Mouse (Mus musculus) olfactory bulb, adult 2 months (tissue): ENCODE results near the gene 2510039O18Rik.

ENCODE experiments used
- CTCF ChIP-seq: fragments of 200-500 bp; IDR thresholded peaks from 2 replicates; pipeline ENCODE4 v1.5.1; 2012; ENCODE audit warnings: low read depth, mild to moderate bottlenecking, low read length, moderate library complexity; ENCODE audit not compliant: insufficient read depth
- POLR2A ChIP-seq: fragments of 200-500 bp; IDR thresholded peaks from 2 replicates; pipeline ENCODE4 v1.6.1; 2012; ENCODE audit warnings: mild to moderate bottlenecking, low read depth, low read length, moderate library complexity; ENCODE audit not compliant: insufficient read depth

DNA sequence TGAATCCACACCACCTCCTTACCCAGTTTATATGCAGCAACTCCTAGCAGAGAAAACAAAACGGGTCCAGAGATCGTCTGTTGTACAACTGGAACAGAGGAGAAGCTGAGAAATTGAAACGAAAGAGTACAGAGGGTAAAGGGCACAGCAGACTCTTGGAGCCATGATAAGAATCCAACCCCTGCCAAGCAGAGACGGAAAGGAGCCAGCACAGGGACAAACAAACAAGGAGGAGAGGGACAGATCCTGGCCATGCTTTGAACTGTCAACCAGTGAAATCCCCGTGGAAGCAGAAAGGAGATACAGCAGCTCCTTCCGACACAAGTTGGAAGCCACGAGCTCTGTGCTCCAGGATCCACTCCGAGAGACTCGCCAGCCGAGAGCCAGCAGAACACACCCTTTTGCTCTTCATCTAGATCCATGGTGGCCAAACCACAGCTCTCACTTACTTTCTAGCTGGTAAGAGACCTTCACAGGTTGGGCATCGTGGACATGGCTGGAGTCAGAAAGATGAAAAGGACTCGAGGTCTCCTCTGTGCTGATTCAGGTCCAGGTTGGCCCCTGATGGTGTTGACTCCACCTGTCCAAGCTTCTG is 37.7 kb upstream of the 2510039O18Rik start:
- TF ChIP-seq CTCF (no peak), POLR2A (no peak)
